Mouse (Mus musculus): Measurements from ENCODE around the gene Lrrc25.

- no peak for TF ChIP-seq CTCF (IDR thresholded peaks at IDR 0.05; ENCODE audit: control insufficient read depth, insufficient read depth, insufficient replicate concordance, low read depth, low read length)
- TF ChIP-seq POLR2A (IDR thresholded peaks at IDR 0.05; ENCODE audit: control insufficient read depth, low read depth, low read length): no peak
These were observed 41.8 kb downstream of the Lrrc25 start for GRCm38 (mm10) chr8:70657739-70658138.

All from testis, adult 2 months (tissue).